Mouse (Mus musculus): ENCODE data around the gene Spcs2.
"Not testable (repeated sequence)": the region's sequence is repeated elsewhere in the genome, so short reads cannot be mapped to it uniquely, and the experiment has no call there.

The Spcs2 gene

GRCm38 (mm10) chr7:99824649-99825483 lies 38.4 kb downstream of the Spcs2 start:
- peak; percentile 48 for DNase-seq (ENCODE audit: low spot score)

- DNase-seq (ENCODE audit: low spot score), result no peak
Measured at GRCm38 (mm10) chr7:99823045-99823663, 40.1 kb downstream of the Spcs2 start.

GRCm38 (mm10) chr7:99822426-99822825 lies 40.8 kb downstream of the Spcs2 start:
- DNase-seq (ENCODE audit: low spot score), result peak; percentile 40

- no peak for DNase-seq (ENCODE audit: low spot score)
Measured at GRCm38 (mm10) chr7:99821953-99822352, 41.3 kb downstream of the Spcs2 start.

- not testable (repeated sequence) for DNase-seq (ENCODE audit: low spot score)
Measured at GRCm38 (mm10) chr7:99818181-99818725, 45.0 kb downstream of the Spcs2 start.

- no peak for DNase-seq (ENCODE audit: low spot score)
Measured at GRCm38 (mm10) chr7:99813394-99813793, 49.9 kb downstream of the Spcs2 start.

- no peak for DNase-seq (ENCODE audit: low spot score)
Measured at GRCm38 (mm10) chr7:99811661-99812060, 51.6 kb downstream of the Spcs2 start.

GRCm38 (mm10) chr7:99810814-99811213 lies 52.4 kb downstream of the Spcs2 start:
- DNase-seq (ENCODE audit: low spot score), result no peak

- not testable (repeated sequence) for DNase-seq (ENCODE audit: low spot score)
Measured at GRCm38 (mm10) chr7:99807043-99807442, 56.2 kb downstream of the Spcs2 start.

- DNase-seq (ENCODE audit: low spot score), result no peak
Measured at GRCm38 (mm10) chr7:99805340-99805739, 57.9 kb downstream of the Spcs2 start.

GRCm38 (mm10) chr7:99804033-99804432 lies 59.2 kb downstream of the Spcs2 start:
- not testable (repeated sequence) for DNase-seq (ENCODE audit: low spot score)

- no peak for DNase-seq (ENCODE audit: low spot score)
Measured at GRCm38 (mm10) chr7:99803535-99803934, 59.7 kb downstream of the Spcs2 start.

- peak; percentile 17 for DNase-seq (ENCODE audit: low spot score)
Measured at GRCm38 (mm10) chr7:99799118-99799517, 64.1 kb downstream of the Spcs2 start.

- DNase-seq (ENCODE audit: low spot score), result peak; percentile 25
Measured at GRCm38 (mm10) chr7:99797911-99798647, 65.2 kb downstream of the Spcs2 start.

- DNase-seq (ENCODE audit: low spot score), result no peak
Measured at GRCm38 (mm10) chr7:99797261-99797660, 66.0 kb downstream of the Spcs2 start.

- DNase-seq (ENCODE audit: low spot score), result no peak
Measured at GRCm38 (mm10) chr7:99796471-99796870, 66.8 kb downstream of the Spcs2 start.

- no peak for DNase-seq (ENCODE audit: low spot score)
Measured at GRCm38 (mm10) chr7:99795192-99795981, 67.9 kb downstream of the Spcs2 start.

GRCm38 (mm10) chr7:99794096-99794495 lies 69.2 kb downstream of the Spcs2 start:
- no peak for DNase-seq (ENCODE audit: low spot score)

GRCm38 (mm10) chr7:99790816-99791215 lies 72.4 kb downstream of the Spcs2 start:
- DNase-seq (ENCODE audit: low spot score), result no peak

- no peak for DNase-seq (ENCODE audit: low spot score)
Measured at GRCm38 (mm10) chr7:99788563-99788962, 74.7 kb downstream of the Spcs2 start.

- no peak for DNase-seq (ENCODE audit: low spot score)
Measured at GRCm38 (mm10) chr7:99787935-99788334, 75.3 kb downstream of the Spcs2 start.

All from spleen, adult 12 weeks (tissue).